8 mouse cellular contexts compared by ENCODE assay signal in the genomic region with DNA sequence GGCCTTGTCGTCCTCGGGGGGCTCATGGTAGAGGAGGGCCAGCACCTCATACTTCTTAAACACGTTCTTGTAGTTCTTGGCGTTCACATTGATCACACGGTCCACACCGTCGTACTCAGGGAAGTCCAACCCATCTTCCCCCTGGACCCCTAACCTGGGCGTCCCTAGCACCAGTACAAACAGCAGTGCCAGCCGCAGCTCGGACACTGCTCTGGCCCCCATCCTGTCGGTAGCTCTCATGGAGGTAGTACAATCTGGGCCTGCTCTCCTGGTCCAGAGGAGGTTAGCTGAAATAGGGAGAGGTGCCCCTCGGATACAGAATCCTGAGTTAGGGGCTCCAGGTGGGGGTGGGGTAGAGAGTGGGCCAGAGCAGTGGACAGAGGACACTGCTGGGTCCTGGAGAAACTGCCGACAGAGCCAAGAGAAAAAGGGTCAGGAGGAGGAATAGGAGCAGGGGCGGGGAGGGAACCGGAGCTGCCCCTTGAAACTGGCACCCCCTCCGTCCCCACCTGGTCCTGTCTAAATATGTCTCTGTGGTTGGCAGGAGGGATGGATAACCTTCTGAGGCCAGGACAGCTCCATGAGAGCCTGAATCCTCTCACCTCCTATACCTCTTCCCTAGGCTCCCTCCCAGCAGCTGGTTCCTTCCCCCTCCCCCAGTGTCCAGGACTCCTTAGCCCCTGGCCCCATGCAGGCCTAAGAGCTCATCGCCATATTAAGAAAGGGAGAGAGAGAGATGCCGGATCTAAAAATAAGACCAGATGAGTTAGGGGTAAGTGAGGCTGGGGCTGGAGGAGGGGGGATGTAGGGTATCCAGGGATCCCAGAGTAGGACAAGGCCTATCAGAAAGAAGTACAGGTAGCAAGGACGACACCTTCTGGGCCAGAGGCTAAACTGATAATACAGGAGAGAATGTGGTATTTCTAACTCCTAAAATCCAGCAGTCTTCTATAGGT. TPM values are rescaled to one million over a fixed set of nuclear protein-coding genes. Genes with fewer than 3 reads are reported as not detected.
DNase-seq lines count a peak whose midpoint lies in the region; ATAC-seq and TF ChIP-seq lines count a peak whose summit lies in the region.

Gene Casq1 (minus strand): TSS at position 418 of the 956 bp plus-strand sequence.

- no peak for TF ChIP-seq CTCF in liver, postnatal 0 days (IDR thresholded peaks at IDR 0.05; ENCODE audit: low read depth)
- TF ChIP-seq CTCF in heart, postnatal 0 days (IDR thresholded peaks at IDR 0.05; ENCODE audit: low read depth) = no peak

- 0 out of 2 replicates have a peak within 1 kb of the TSS, but pooled peaks have one; percentile 6 for H3K27ac ChIP-seq in liver, postnatal 0 days (ENCODE audit: low read depth)
- no peak within 1 kb of the TSS; the same call in 1 of the 2 replicates for H3K27ac ChIP-seq in liver, embryonic 11.5 days (ENCODE audit: low read depth, low read length)
- H3K27ac ChIP-seq in forebrain, embryonic 13.5 days = peak within 1 kb of the TSS; percentile 45
- H3K27ac ChIP-seq in heart, postnatal 0 days (ENCODE audit: low read depth) = peak within 1 kb of the TSS; percentile 85
- H3K27ac ChIP-seq in midbrain, embryonic 16.5 days (ENCODE audit: low read length) = peak within 1 kb of the TSS; percentile 43

- no peak for ATAC-seq in liver, postnatal 0 days
- ATAC-seq in liver, embryonic 11.5 days (replicated peaks; ENCODE audit: low FRiP score) = no peak
- ATAC-seq in forebrain, embryonic 13.5 days = no peak
- 0 out of 2 replicates have a peak, but pooled peaks have one; percentile 5 for ATAC-seq in heart, postnatal 0 days (ENCODE audit: insufficient read depth, low read depth)
- ATAC-seq in midbrain, embryonic 16.5 days = no peak

- no peak for TF ChIP-seq EP300 in liver, postnatal 0 days (IDR thresholded peaks at IDR 0.05; ENCODE audit: low read depth)
- no peak for TF ChIP-seq EP300 in heart, postnatal 0 days (IDR thresholded peaks at IDR 0.05; ENCODE audit: low read depth)

- no peak within 1 kb of the TSS for H3K4me3 ChIP-seq in liver, postnatal 0 days (ENCODE audit: low read depth, low read length)
- no peak within 1 kb of the TSS for H3K4me3 ChIP-seq in liver, embryonic 11.5 days (ENCODE audit: low read depth, low read length)
- no peak within 1 kb of the TSS for H3K4me3 ChIP-seq in forebrain, embryonic 13.5 days
- H3K4me3 ChIP-seq in heart, postnatal 0 days (ENCODE audit: low read depth, low read length) = no peak within 1 kb of the TSS
- no peak within 1 kb of the TSS for H3K4me3 ChIP-seq in midbrain, embryonic 16.5 days (ENCODE audit: low read depth, low read length)

- H3K4me1 ChIP-seq in liver, postnatal 0 days (ENCODE audit: insufficient read depth) = peaks cover 4% of the 10 kb centered on the region
- peaks cover 3% of the 10 kb centered on the region for H3K4me1 ChIP-seq in liver, embryonic 11.5 days (replicated peaks; ENCODE audit: control insufficient read depth, insufficient read depth, low read length)
- peaks cover 63% of the 10 kb centered on the region for H3K4me1 ChIP-seq in forebrain, embryonic 13.5 days
- H3K4me1 ChIP-seq in heart, postnatal 0 days (ENCODE audit: control insufficient read depth, insufficient read depth) = peaks cover 56% of the 10 kb centered on the region
- peaks cover 17% of the 10 kb centered on the region for H3K4me1 ChIP-seq in midbrain, embryonic 16.5 days (ENCODE audit: control insufficient read depth, insufficient read depth, low read length)

- no peak within 1 kb of the TSS for H3K9ac ChIP-seq in liver, postnatal 0 days (replicated peaks)
- H3K9ac ChIP-seq in liver, embryonic 11.5 days (ENCODE audit: low read depth, low read length) = no peak within 1 kb of the TSS
- no peak within 1 kb of the TSS for H3K9ac ChIP-seq in forebrain, embryonic 13.5 days
- H3K9ac ChIP-seq in heart, postnatal 0 days (replicated peaks; ENCODE audit: low read depth, low read length) = peak within 1 kb of the TSS; percentile 24
- no peak within 1 kb of the TSS for H3K9ac ChIP-seq in midbrain, embryonic 16.5 days (ENCODE audit: low read depth, low read length)

- no peak within 1 kb of the TSS for H3K4me2 ChIP-seq in liver, postnatal 0 days (ENCODE audit: low read depth, low read length)
- H3K4me2 ChIP-seq in liver, embryonic 11.5 days = no peak within 1 kb of the TSS
- H3K4me2 ChIP-seq in forebrain, embryonic 13.5 days = peak within 1 kb of the TSS; percentile 10; the same call in 1 of the 2 replicates
- H3K4me2 ChIP-seq in heart, postnatal 0 days (ENCODE audit: low read depth, low read length) = peak within 1 kb of the TSS; percentile 19
- no peak within 1 kb of the TSS for H3K4me2 ChIP-seq in midbrain, embryonic 16.5 days (ENCODE audit: low read length)

- DNase-seq in liver, postnatal 0 days = no peak
- DNase-seq in liver, embryonic 11.5 days (ENCODE audit: low spot score) = no peak
- DNase-seq in heart, postnatal 0 days (ENCODE audit: low spot score) = no peak
- DNase-seq in thymus, adult 18-20 months = no peak
- DNase-seq in adrenal gland, postnatal 14 days = no peak
- no peak for DNase-seq in layer of hippocampus, postnatal 14 days (ENCODE audit: low spot score in 2 of 2)

- no peaks in the 10 kb centered on the region for H3K9me3 ChIP-seq in liver, postnatal 0 days (ENCODE audit: low read length)
- no peaks in the 10 kb centered on the region for H3K9me3 ChIP-seq in liver, embryonic 11.5 days (ENCODE audit: control insufficient read depth, low read length)
- H3K9me3 ChIP-seq in forebrain, embryonic 13.5 days (replicated peaks) = no peaks in the 10 kb centered on the region
- no peaks in the 10 kb centered on the region for H3K9me3 ChIP-seq in heart, postnatal 0 days (replicated peaks; ENCODE audit: control insufficient read depth, low read length)
- H3K9me3 ChIP-seq in midbrain, embryonic 16.5 days (replicated peaks; ENCODE audit: control insufficient read depth, low read length, poor library complexity, severe bottlenecking) = no peaks in the 10 kb centered on the region

- no peaks in the 10 kb centered on the region for H3K36me3 ChIP-seq in liver, postnatal 0 days (replicated peaks; ENCODE audit: insufficient read depth, low read length)
- no peaks in the 10 kb centered on the region for H3K36me3 ChIP-seq in liver, embryonic 11.5 days (ENCODE audit: control insufficient read depth, insufficient read depth, low read length)
- no peaks in the 10 kb centered on the region for H3K36me3 ChIP-seq in forebrain, embryonic 13.5 days (ENCODE audit: poor library complexity, severe bottlenecking)
- no peaks in the 10 kb centered on the region for H3K36me3 ChIP-seq in heart, postnatal 0 days (replicated peaks; ENCODE audit: control insufficient read depth, insufficient read depth, low read length)
- no peaks in the 10 kb centered on the region for H3K36me3 ChIP-seq in midbrain, embryonic 16.5 days (ENCODE audit: control insufficient read depth, insufficient read depth, low read length)

- H3K27me3 ChIP-seq in liver, postnatal 0 days (ENCODE audit: insufficient read depth, low read length) = no peaks in the 10 kb centered on the region
- no peaks in the 10 kb centered on the region for H3K27me3 ChIP-seq in liver, embryonic 11.5 days (replicated peaks; ENCODE audit: control insufficient read depth, insufficient read depth, low read length)
- H3K27me3 ChIP-seq in forebrain, embryonic 13.5 days = no peaks in the 10 kb centered on the region
- no peaks in the 10 kb centered on the region for H3K27me3 ChIP-seq in heart, postnatal 0 days (ENCODE audit: control insufficient read depth, insufficient read depth, low read length)
- H3K27me3 ChIP-seq in midbrain, embryonic 16.5 days (ENCODE audit: control insufficient read depth, insufficient read depth, low read depth, low read length) = no peaks in the 10 kb centered on the region

- WGBS in liver, postnatal 0 days (ENCODE audit: insufficient replicate concordance) = 80% methylated on average over 19 of the region's 19 CpGs
- WGBS in liver, embryonic 11.5 days = 83% methylated on average over 19 of the region's 19 CpGs
- WGBS in forebrain, embryonic 13.5 days = 75% methylated on average over 19 of the region's 19 CpGs
- WGBS in heart, postnatal 0 days = 50% methylated on average over 19 of the region's 19 CpGs
- WGBS in midbrain, embryonic 16.5 days = 83% methylated on average over 19 of the region's 19 CpGs

RNA-seq across cellular contexts. Expression of gene Casq1, which starts in this region (rescaled TPM):
- polyA plus RNA-seq in liver, postnatal 0 days (2015; fragmentation: Nextera tagmentation; extraction: Ambion mirVana) = 0.61 and 9.1 TPM in 2 replicates
- polyA plus RNA-seq in liver, embryonic 11.5 days (2014; fragmentation: Nextera tagmentation; extraction: Ambion mirVana) = 2.2 and 4.1 TPM in 2 replicates
- polyA plus RNA-seq in forebrain, embryonic 13.5 days (2015; fragmentation: Nextera tagmentation; extraction: Ambion mirVana) = 4.5 TPM in 2 replicates
- 61.2 and 68.0 TPM in 2 replicates for total RNA-seq in heart, postnatal 0 days (2014; rRNA removed; ENCODE audit: low replicate concordance)
- 60.3 and 65.0 TPM in 2 replicates for polyA plus RNA-seq in heart, postnatal 0 days (2015; fragmentation: Nextera tagmentation; extraction: Ambion mirVana)
- polyA plus RNA-seq in midbrain, embryonic 16.5 days (2015; fragmentation: Nextera tagmentation; extraction: Ambion mirVana) = 1.8 and 2.2 TPM in 2 replicates
- total RNA-seq in adrenal gland, postnatal 14 days (2021) = 0.48 and 1.8 TPM in 2 replicates
- 1 to 10 TPM; 1.1 to 1.4 TPM for total RNA-seq in layer of hippocampus, postnatal 14 days (2021)

Comparison
In these comparisons a context has a peak if more than half of its experiments do, and no peak if none do; other contexts are left out.
1. RNA of gene Casq1 (total RNA-seq): 61.2 to 68.0 TPM in heart, postnatal 0 days; 1.1 to 1.4 TPM in layer of hippocampus, postnatal 14 days and 0.48 to 1.8 TPM in adrenal gland, postnatal 14 days; every median in the first group is over 10 times any median in the second.
2. H3K4me2 ChIP-seq: peak in forebrain, embryonic 13.5 days (single experiment) and heart, postnatal 0 days (single experiment); none in liver, postnatal 0 days (single experiment), liver, embryonic 11.5 days (single experiment) and midbrain, embryonic 16.5 days (single experiment).